ENCODE assay signal across 20 mouse cellular contexts in the genomic region with DNA sequence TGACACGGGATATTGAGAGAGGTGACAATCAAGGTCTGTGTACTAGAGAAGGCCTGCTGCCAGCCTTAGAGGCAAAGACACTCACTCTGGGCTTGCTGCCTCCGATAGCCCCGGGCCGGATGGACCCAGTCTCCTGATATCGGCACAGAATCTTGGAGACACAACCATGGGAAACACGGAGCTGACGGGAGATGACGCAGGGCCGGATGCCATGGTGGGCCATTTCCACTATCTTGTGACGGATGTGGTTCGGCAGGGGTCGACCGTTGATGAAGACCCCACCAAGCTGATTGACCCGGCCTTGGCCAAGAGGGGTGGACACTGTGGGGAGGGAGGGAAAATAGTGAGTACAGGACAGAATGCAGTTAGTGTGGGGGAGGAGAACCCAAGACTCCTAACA. TPM values are rescaled to one million over a fixed set of nuclear protein-coding genes. Genes with fewer than 3 reads are reported as not detected.
DNase-seq lines count a peak whose midpoint lies in the region; ATAC-seq and TF ChIP-seq lines count a peak whose summit lies in the region.
"Had no signal": no experiment of that assay in that cellular context is flagged by ENCODE, and none has a peak within 500 bp of the region (broad histone marks: within the 10 kb centered on the region; RNA-seq: fewer than 3 reads in every experiment).

No protein-coding gene starts in this region.

- TF ChIP-seq CTCF in hindbrain, postnatal 0 days (IDR thresholded peaks at IDR 0.05; ENCODE audit: low read depth), result no peak

- peaks cover 98% of the 10 kb centered on the region for H3K4me1 ChIP-seq in hindbrain, embryonic 10.5 days (replicated peaks)
- H3K4me1 ChIP-seq in hindbrain, postnatal 0 days (ENCODE audit: insufficient read depth, low read length), result no peaks in the 10 kb centered on the region
- H3K4me1 ChIP-seq in embryonic facial prominence, embryonic 13.5 days, result peaks cover 30% of the 10 kb centered on the region
- peaks cover 99% of the 10 kb centered on the region for H3K4me1 ChIP-seq in midbrain, embryonic 10.5 days
- H3K4me1 ChIP-seq in neural tube, embryonic 12.5 days, result peaks cover 78% of the 10 kb centered on the region
- H3K4me1 ChIP-seq: liver, embryonic 13.5 days had no signal

- no peak overlapping the region for H3K9ac ChIP-seq in hindbrain, postnatal 0 days (replicated peaks; ENCODE audit: low read length)
- peak overlapping the region; percentile 74; the same call in 1 of the 2 replicates for H3K9ac ChIP-seq in embryonic facial prominence, embryonic 13.5 days
- H3K9ac ChIP-seq in neural tube, embryonic 12.5 days, result peak overlapping the region; percentile 70; the same call in 1 of the 2 replicates
- H3K9ac ChIP-seq: liver, embryonic 13.5 days had no signal

- peaks cover 100% of the 10 kb centered on the region for H3K27me3 ChIP-seq in hindbrain, embryonic 10.5 days (ENCODE audit: insufficient read depth, poor library complexity, severe bottlenecking)
- peaks cover 74% of the 10 kb centered on the region for H3K27me3 ChIP-seq in hindbrain, postnatal 0 days (ENCODE audit: insufficient read depth, low read length)
- H3K27me3 ChIP-seq in embryonic facial prominence, embryonic 13.5 days, result peaks cover 100% of the 10 kb centered on the region
- H3K27me3 ChIP-seq in midbrain, embryonic 10.5 days (ENCODE audit: low read depth, poor library complexity, severe bottlenecking), result peaks cover 100% of the 10 kb centered on the region
- peaks cover 83% of the 10 kb centered on the region for H3K27me3 ChIP-seq in neural tube, embryonic 12.5 days (replicated peaks)

- H3K4me3 ChIP-seq in hindbrain, embryonic 10.5 days, result peak overlapping the region; percentile 67
- no peak overlapping the region for H3K4me3 ChIP-seq in hindbrain, postnatal 0 days (ENCODE audit: low read length)
- H3K4me3 ChIP-seq in embryonic facial prominence, embryonic 13.5 days, result peak overlapping the region; percentile 50
- H3K4me3 ChIP-seq in midbrain, embryonic 10.5 days, result peak overlapping the region; percentile 68
- H3K4me3 ChIP-seq in neural tube, embryonic 12.5 days, result peak overlapping the region; percentile 54
- H3K4me3 ChIP-seq: liver, embryonic 13.5 days had no signal

- H3K9me3 ChIP-seq in hindbrain, embryonic 10.5 days, result no peaks in the 10 kb centered on the region
- H3K9me3 ChIP-seq in hindbrain, postnatal 0 days (ENCODE audit: low read length), result no peaks in the 10 kb centered on the region
- H3K9me3 ChIP-seq in embryonic facial prominence, embryonic 13.5 days, result no peaks in the 10 kb centered on the region
- H3K9me3 ChIP-seq in midbrain, embryonic 10.5 days (replicated peaks), result no peaks in the 10 kb centered on the region
- H3K9me3 ChIP-seq in neural tube, embryonic 12.5 days, result no peaks in the 10 kb centered on the region
- H3K9me3 ChIP-seq: liver, embryonic 13.5 days had no signal

- DNase-seq in hindbrain, embryonic 10.5 days (ENCODE audit: low spot score), result peak; percentile 53
- DNase-seq in hindbrain, postnatal 0 days (ENCODE audit: low spot score), result no peak
- peak; percentile 52 for DNase-seq in midbrain, embryonic 10.5 days (ENCODE audit: low spot score)
- no peak for DNase-seq in kidney, adult 9 months
- DNase-seq in thymus, postnatal 14 days, result no peak
- DNase-seq: cerebellum, postnatal 10 days; heart, postnatal 10 days; liver, embryonic 13.5 days; right cerebral cortex, adult 18-20 months; spleen, adult 18-20 months; thymus, postnatal 25 days had no signal

- 3% methylated on average over 14 of the region's 14 CpGs for WGBS in hindbrain, embryonic 10.5 days
- WGBS in hindbrain, postnatal 0 days, result 18% methylated on average over 14 of the region's 14 CpGs
- WGBS in embryonic facial prominence, embryonic 13.5 days, result 6% methylated on average over 14 of the region's 14 CpGs
- 4% methylated on average over 14 of the region's 14 CpGs for WGBS in midbrain, embryonic 10.5 days
- WGBS in neural tube, embryonic 12.5 days, result 5% methylated on average over 14 of the region's 14 CpGs

- H3K36me3 ChIP-seq in hindbrain, embryonic 10.5 days, result peaks cover 18% of the 10 kb centered on the region
- no peaks in the 10 kb centered on the region for H3K36me3 ChIP-seq in hindbrain, postnatal 0 days (ENCODE audit: insufficient read depth, low read length)
- no peaks in the 10 kb centered on the region for H3K36me3 ChIP-seq in embryonic facial prominence, embryonic 13.5 days
- H3K36me3 ChIP-seq in midbrain, embryonic 10.5 days, result peaks cover 22% of the 10 kb centered on the region
- no peaks in the 10 kb centered on the region; the same call in 1 of the 2 replicates for H3K36me3 ChIP-seq in neural tube, embryonic 12.5 days
- H3K36me3 ChIP-seq: liver, embryonic 13.5 days had no signal

- ATAC-seq in hindbrain, postnatal 0 days, result no peak
- no peak for ATAC-seq in embryonic facial prominence, embryonic 13.5 days (ENCODE audit: insufficient number of reproducible peaks, insufficient read depth, low FRiP score, low TSS enrichment, low read depth)
- no peak for ATAC-seq in neural tube, embryonic 12.5 days (ENCODE audit: low FRiP score, low read depth)
- no peak for ATAC-seq in megakaryocyte progenitor cell, adult 5-6 weeks (replicated peaks; ENCODE audit: poor library complexity)
- ATAC-seq: forebrain, embryonic 14.5 days; Patski had no signal

- no peak overlapping the region for H3K4me2 ChIP-seq in hindbrain, postnatal 0 days (ENCODE audit: low read depth, low read length)
- peak overlapping the region; percentile 55 for H3K4me2 ChIP-seq in embryonic facial prominence, embryonic 13.5 days
- peak overlapping the region; percentile 67 for H3K4me2 ChIP-seq in neural tube, embryonic 12.5 days (replicated peaks)
- H3K4me2 ChIP-seq: liver, embryonic 13.5 days had no signal

- H3K27ac ChIP-seq in hindbrain, embryonic 10.5 days, result peak overlapping the region; percentile 94; the same call in 1 of the 2 replicates
- no peak overlapping the region for H3K27ac ChIP-seq in hindbrain, postnatal 0 days
- no peak overlapping the region for H3K27ac ChIP-seq in embryonic facial prominence, embryonic 13.5 days
- H3K27ac ChIP-seq in midbrain, embryonic 10.5 days (replicated peaks), result peak overlapping the region; percentile 94; the same call in 1 of the 2 replicates
- H3K27ac ChIP-seq in neural tube, embryonic 12.5 days, result no peak overlapping the region
- H3K27ac ChIP-seq: liver, embryonic 13.5 days had no signal

RNA-seq across cellular contexts. Expression of gene Pax7, which starts 3.3 kb away (rescaled TPM):
- polyA plus RNA-seq in hindbrain, embryonic 10.5 days (2016; fragmentation: Nextera tagmentation; extraction: Ambion mirVana), result 2.3 and 2.6 TPM in 2 replicates
- 2.6 and 3.6 TPM in 2 replicates for total RNA-seq in hindbrain, postnatal 0 days (2014; rRNA removed)
- polyA plus RNA-seq in hindbrain, postnatal 0 days (2015; fragmentation: Nextera tagmentation; extraction: Ambion mirVana), result 0.30 and 0.41 TPM in 2 replicates
- polyA plus RNA-seq in embryonic facial prominence, embryonic 13.5 days (2015; fragmentation: Nextera tagmentation; extraction: Ambion mirVana), result 2.5 and 3.5 TPM in 2 replicates
- polyA plus RNA-seq in midbrain, embryonic 10.5 days (2016; fragmentation: Nextera tagmentation; extraction: Ambion mirVana), result 1.3 and 1.8 TPM in 2 replicates
- 2.3 and 2.7 TPM in 2 replicates for polyA plus RNA-seq in neural tube, embryonic 12.5 days (2016; fragmentation: Nextera tagmentation; extraction: Ambion mirVana)
- not detected in 2 replicates for total RNA-seq in megakaryocyte progenitor cell, adult 5-6 weeks (2015)
- total RNA-seq in megakaryocyte progenitor cell, adult 5-6 weeks (2017), result not detected in 2 replicates
- total RNA-seq: heart, adult 8-10 months; heart, postnatal 10 days; left cerebral cortex, postnatal 14 days had no signal
- polyA plus RNA-seq: intestine, embryonic 14.5 days; kidney, embryonic 16.5 days; liver, embryonic 13.5 days; Patski had no signal

Comparison
In these comparisons a context has a peak if more than half of its experiments do, and no peak if none do; other contexts are left out.
1. DNase-seq: peak in hindbrain, embryonic 10.5 days (single experiment) and midbrain, embryonic 10.5 days (single experiment); none in hindbrain, postnatal 0 days (single experiment), kidney, adult 9 months (single experiment) and thymus, postnatal 14 days (single experiment).
2. H3K27ac ChIP-seq: peak in hindbrain, embryonic 10.5 days (single experiment) and midbrain, embryonic 10.5 days (single experiment); none in hindbrain, postnatal 0 days (single experiment), embryonic facial prominence, embryonic 13.5 days (single experiment) and neural tube, embryonic 12.5 days (single experiment).